Mouse (Mus musculus) CD4-positive, CD25-positive, alpha-beta regulatory T cell, adult 4 months (primary cell): ENCODE data around the gene Kap. TPM values are rescaled to one million over a fixed set of nuclear protein-coding genes. Genes with fewer than 3 reads are reported as not detected.
"Not testable (repeated sequence)": the region's sequence is repeated elsewhere in the genome, so short reads cannot be mapped to it uniquely, and the experiment has no call there.

Experiments used
- ATAC-seq: one replicate; pipeline ENCODE4 v1.8.0; 2017
- polyA plus RNA-seq, 2 experiments: library from polyadenylated mRNA; unstranded; fragments of 100-300 nt; shearing (Covaris generic); gene quantifications; one replicate each; pipeline ENCODE4 v1.2.1; 2017

The Kap gene
- polyA plus RNA-seq = not detected

DNA sequence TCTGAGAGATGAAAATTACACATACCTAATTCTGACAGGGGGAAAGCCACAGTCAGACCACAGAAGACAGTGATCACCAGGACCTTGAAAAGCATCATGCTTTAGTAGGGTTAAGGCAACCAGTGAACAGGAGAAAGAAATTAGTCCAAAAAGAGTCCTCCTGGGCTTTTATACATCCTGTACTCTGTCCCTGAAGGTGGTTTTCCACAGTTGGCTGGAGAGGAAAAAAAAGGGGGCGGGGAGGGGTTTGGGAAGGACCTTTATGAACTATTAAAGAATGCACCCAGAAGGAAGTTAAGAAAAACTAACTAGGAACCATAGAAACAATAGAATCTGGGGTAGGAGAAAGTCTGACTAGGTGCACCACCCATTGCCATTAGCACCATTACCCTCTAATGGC, at the start of gene Kap:
Gene Kap, minus strand, starts transcription at position 237 of the 400 bp plus-strand sequence.
- ATAC-seq = no peak

DNA sequence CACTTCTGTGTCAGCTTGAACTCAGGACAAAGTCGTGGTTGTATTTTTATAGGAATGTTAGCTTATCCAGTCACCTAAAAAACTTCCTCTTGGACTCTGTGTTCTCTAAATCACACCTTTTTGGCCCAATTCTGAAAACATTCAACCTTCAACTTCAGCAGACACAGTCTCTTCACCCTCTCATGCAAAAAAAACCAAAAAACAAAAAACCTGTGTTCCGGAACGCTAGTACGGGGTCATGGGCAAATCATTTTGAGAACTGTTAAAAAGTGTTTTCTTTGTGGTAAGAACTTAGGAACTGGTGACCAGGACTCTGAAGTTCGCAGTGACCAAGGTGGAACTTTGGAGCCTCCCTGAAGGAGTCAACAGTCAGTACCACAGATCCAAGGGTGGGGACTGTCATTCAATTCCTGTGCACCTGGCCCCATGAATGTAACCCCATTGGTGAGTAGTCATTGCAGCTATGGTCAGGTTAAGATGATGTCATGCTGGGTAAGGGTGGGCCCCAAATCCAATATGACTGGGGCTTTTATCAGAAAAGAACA, 32.4 kb upstream of the Kap start:
- ATAC-seq = no peak

DNA sequence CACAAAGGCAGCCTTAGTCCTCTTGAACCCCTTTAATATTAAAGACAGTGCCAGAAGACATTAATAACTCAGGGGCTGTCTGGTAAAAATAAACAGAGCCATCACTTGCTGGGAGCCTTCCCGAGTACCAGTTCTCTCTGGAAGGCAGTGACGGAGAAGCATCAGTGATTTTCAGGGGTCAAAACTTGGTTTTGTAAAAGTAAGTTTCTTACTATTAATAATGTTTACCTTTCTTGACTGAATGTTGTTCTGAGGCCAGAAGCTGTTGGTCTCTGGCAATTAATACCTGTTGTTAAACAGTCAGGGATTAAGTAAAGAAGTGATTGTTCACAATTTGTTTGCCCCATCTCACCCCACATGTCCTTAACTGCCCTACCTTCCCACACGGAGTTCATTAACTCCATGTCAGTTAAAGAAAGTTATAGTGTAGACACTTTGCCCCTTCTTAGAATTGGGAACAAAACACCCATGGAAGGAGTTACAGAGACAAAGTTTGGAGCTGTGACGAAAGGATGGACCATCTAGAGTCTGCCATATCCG, 30.0 kb upstream of the Kap start:
- no peak for ATAC-seq

DNA sequence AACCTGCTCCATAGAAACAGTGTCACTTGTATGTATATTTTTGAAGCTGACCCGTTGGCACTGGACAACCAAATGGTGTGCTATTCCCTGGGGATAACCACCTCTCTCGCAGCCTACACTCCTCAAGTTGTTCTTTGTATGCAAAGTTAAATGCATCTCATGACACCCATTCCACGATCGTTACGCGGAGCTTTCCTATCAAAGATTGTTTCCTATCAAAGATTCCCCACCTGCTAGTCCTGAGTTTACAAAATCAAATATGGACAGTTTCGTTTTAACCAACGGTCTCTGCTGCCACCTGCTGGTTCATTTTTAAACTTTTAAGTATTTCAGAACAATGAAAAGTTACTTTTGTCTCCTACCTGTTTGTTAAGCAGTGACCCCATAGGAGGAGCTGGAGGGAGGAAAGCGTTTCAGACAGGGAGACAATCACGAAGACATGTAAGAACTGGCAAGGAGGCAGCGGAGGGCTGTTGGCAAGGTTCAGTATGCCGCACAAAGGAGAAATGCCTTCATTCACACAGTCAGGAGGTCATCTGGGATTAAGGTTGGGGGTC, 22.4 kb upstream of the Kap start:
- peak; percentile 29 for ATAC-seq

DNA sequence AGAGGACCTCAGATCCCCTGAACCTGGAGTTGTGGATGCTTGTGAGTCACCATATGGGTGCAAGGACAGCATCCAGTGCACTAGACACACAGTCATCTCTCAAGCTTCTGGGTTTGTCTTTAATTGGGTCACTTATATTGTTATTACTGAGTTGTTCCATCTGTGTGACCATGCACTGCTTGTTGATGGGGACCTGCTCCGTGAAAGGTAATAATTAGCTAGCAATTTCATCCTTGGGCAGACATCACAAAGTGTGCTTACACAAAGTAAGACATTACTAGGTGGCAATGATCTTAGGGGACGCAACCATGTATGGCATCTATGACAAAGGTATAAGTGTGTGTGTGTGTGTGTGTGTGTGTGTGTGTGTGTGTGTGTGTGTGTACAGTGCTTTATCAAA, 19.1 kb upstream of the Kap start:
- ATAC-seq = no peak

DNA sequence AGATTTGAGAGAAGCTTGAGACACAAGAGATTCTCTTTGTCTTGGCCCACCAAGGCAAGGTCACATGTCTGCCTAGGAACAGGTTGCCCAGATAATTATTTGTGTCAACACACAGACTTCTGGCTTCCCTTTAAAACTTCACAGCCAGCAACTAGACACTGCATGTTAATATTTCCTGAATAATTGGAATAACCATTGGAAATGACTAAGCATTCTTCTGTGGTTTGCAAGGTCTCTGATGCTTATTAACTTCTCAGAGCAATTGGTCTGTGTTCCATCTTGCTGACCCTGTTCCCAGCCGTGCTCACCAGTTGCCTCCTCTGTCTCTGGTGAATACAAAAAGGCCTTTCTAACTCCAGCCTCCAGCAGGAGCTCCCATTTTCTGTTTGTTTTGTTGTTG, 17.6 kb upstream of the Kap start:
- ATAC-seq = no peak

DNA sequence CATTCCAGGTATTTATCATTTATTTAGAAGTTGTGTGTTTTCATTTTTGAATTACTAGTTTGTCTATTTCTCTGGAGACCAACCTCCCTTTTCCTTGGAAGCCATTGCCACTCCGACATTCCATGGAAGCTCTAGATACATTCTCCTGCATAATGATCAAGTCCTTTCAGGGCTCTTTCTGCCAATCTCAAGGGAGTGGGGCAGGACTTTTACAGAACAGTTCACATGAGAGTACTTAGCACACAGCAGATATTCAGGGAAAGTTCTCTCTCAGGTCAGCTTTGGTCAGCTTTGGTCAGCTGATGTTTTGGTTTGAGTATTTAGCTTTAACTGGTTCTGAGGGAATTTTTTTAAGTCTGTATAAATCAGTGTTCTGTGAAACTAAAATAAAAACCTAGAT, 14.8 kb upstream of the Kap start:
- ATAC-seq = no peak

DNA sequence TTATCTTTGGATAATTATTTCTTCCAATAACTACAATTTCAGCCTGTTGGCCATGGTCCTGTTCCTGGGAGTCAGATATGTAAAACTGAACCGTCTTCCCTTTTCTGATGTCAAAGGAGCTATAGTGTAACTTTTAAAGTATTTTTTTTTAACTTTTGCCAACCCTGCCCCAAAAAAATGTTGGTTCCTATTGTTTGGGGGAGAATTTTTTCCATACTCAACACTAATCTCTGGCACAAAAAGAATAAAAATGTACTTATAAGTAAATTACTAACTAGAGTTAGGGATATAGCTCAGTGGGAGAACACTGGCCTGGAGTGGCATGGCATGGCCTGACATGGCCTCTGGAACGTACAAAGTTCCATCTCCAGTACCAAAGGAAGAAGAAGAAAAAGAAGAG, 2.3 kb upstream of the Kap start:
- no peak for ATAC-seq

DNA sequence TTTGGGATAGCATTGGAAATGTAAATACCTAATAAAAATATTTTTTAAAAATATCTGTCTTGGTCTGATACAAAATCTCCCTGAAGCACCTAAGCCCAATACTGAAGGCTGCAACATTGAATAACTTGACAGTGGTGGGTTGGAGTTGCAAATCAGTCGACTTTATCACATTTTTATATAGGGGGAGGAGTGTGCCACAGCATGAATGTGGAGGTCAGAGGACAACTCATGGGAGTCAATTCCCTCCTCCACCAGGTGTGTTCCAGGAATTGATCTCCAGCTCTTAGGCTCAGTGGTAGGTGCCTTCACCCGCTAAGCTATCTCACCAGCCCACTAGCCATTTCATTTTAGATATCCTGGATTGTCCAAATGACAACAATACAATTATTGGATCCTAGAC, 4.2 kb downstream of the Kap start:
- no peak for ATAC-seq

DNA sequence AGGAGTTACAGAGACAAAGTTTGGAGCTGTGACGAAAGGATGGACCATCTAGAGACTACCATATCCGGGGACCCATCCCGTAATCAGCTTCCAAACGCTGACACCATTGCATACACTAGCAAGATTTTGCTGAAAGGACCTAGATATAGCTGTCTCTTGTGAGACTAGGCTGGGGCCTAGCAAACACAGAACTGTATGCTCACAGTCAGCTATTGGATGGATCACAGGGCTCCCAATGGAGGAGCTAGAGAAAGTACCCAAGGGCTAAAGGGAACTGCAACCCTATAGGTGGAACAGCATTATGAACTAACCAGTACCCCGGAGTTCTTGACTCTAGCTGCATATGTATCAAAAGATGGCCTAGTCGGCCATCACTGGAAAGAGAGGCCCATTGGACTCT, 4.7 kb downstream of the Kap start:
- not testable (repeated sequence) for ATAC-seq

DNA sequence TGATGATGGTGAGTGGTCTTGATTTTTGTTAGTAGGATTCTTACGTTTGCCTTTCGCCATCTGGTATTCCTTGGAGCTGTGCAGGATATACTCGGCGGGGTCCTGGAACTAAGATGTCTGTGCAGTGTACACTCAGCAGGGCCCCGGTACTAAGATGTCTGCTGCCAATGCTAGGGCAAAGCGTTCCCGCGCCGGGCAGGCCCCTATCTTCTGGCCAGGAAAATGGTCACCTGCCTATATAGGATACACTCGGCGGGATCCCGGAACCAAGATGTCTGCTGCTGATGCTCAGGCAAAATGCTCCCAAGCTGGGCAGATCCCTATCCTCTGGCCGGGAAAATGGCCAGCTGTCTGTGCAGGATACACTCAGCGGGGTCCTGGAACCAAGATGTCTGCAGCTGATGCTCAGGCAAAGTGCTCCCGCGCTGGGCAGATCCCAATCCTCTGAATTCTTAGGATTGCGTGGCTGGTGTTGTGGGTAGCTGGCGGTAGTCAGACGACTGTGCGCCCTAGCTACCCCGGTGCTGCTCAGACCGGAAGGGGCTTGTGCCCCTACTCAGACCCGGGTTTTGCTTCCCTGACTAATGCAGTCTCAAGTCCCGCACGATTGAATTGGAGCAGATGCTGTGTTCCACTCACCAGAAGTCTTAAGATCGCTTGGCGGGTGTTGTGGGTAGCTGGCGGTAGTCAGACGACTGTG, 15.1 kb downstream of the Kap start:
- not testable (repeated sequence) for ATAC-seq

DNA sequence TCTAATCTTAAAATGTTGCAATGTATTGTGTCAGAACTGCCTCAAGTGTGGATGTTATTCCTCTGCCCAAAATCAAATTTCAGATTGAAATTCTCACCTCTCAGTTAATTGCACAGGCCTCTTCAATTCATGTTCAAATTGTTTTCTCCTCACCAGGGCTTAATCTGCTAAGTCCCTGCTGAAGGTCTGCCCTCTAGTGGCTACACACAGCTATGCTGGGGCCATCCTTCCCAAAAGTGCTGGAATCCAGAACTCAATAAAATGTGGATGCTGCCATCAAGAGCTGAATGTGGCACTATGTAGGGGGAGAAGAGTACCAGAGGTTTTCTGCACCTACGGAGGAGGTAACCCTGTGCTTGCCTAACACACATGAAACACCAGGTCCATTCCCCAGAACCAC, 41.2 kb downstream of the Kap start:
- no peak for ATAC-seq

Other genes starting within 250 kb of the Kap start
- 10 to 100 TPM in 1 of 2 experiments, 1 to 10 TPM in 1; 9.6 to 11.6 TPM for gene Etv6, start 181.9 kb upstream of the Kap start, polyA plus RNA-seq